Mouse (Mus musculus) kidney, postnatal 0 days (tissue): ENCODE results near the gene Tmcc1. TPM values are rescaled to one million over a fixed set of nuclear protein-coding genes. Genes with fewer than 3 reads are reported as not detected.

Source experiments
- ATAC-seq: fragments of 200-750 bp; cut with Nextera tagmentation; replicated peaks from 2 replicates; pipeline ENCODE4 v1.8.0; 2017; ENCODE audit warnings: low read depth, moderate number of reproducible peaks, moderate TSS enrichment, moderate library complexity; ENCODE audit not compliant: low FRiP score
- DNase-seq: peaks from one replicate; pipeline ENCODE4 v3.0.0-alpha.2; 2016; ENCODE audit warnings: low spot score
- H3K27ac ChIP-seq: fragments of 300-500 bp; sonication (generic); 2 replicates; pipeline ENCODE4 v1.5.1; 2014; ENCODE audit warnings: mild to moderate bottlenecking
- H3K27me3 ChIP-seq: fragments of 300-500 bp; sonication (generic); 2 replicates; pipeline ENCODE4 v1.6.1; 2014; ENCODE audit warnings: low read length, mixed read lengths; ENCODE audit not compliant: insufficient read depth
- H3K36me3 ChIP-seq: fragments of 300-500 bp; sonication (generic); 2 replicates; pipeline ENCODE4 v1.6.1; 2014; ENCODE audit warnings: low read length, mixed read lengths; ENCODE audit not compliant: insufficient read depth
- H3K4me1 ChIP-seq: fragments of 300-500 bp; sonication (generic); replicated peaks from 2 replicates; pipeline ENCODE4 v1.6.1; 2014; ENCODE audit warnings: antibody characterized with exemption, low read length, mixed read lengths; ENCODE audit not compliant: insufficient read depth
- H3K4me2 ChIP-seq: fragments of 300-500 bp; sonication (generic); 2 replicates; pipeline ENCODE4 v1.6.1; 2014; ENCODE audit warnings: mild to moderate bottlenecking, low read length, moderate library complexity, mixed read lengths
- H3K4me3 ChIP-seq: fragments of 300-500 bp; sonication (generic); replicated peaks from 2 replicates; pipeline ENCODE4 v1.5.1; 2014; ENCODE audit warnings: low read depth, low read length
- H3K9ac ChIP-seq: fragments of 300-500 bp; sonication (generic); 2 replicates; pipeline ENCODE4 v1.6.1; 2014; ENCODE audit warnings: low read depth, low read length
- H3K9me3 ChIP-seq: fragments of 300-500 bp; sonication (generic); replicated peaks from 2 replicates; pipeline ENCODE4 v1.6.1; 2016; ENCODE audit warnings: low read length, inconsistent platforms, mixed read lengths
- CTCF ChIP-seq: IDR thresholded peaks from 2 replicates; pipeline ENCODE4 v1.5.1; 2016; ENCODE audit warnings: antibody characterized with exemption, low read depth, mild to moderate bottlenecking, moderate library complexity
- WGBS: fragments of 180-500 bp; shearing (Covaris S2); extraction: QIAGEN DNeasy Blood & Tissue Kit; methylation state at CpG from one replicate; pipeline ENCODE4 v1.1.7; 2014; 5-methylcytosine and 5-hydroxymethylcytosine counted together
- polyA plus RNA-seq: library from polyadenylated mRNA; unstranded; fragments of >200 nt; fragmentation: Nextera tagmentation; extraction: Ambion mirVana; gene quantifications from 2 replicates; pipeline ENCODE4 v1.2.1, GENCODE M21; 2015

The Tmcc1 gene
- polyA plus RNA-seq, 1 experiment from 2014 or later: 6.9 TPM

DNA sequence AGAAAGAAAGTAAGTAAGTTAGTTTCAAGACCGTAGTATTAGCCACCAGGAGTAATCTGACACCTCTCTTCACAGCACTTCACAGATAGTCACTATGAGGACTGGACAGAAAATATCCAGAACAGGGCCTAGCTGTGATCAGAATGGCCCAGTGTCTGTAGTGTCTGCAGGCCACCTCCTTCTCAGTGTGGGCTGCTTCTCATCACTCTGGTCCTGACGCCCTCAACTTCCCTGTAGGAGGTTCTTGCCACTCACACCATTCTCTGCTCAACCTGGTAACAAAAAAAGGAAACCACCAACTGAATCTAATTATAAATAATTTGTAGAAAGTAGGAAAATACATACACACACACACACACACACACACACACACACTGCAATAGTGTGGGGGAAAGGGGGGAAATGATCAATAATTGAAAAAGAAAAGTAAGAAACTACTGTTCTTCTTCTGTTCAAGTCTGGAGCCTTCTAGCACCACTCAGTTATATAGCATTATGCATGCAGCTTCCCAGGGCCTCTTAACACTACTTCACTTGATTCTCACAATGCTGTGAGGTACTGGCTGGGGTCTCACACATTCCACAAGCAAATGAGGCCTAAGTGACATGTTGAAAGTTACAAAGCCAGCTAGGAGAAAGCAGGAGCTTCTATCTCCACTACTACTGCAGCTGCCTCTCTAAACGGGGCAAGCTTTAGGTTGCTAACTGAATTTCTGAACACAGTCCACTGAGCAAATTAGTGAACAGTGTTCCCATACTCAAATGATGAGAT lies 38.2 kb downstream of the Tmcc1 start:
- H3K4me3 ChIP-seq: no peak overlapping the region
- DNase-seq (no peak), ATAC-seq (no peak)
- TF ChIP-seq CTCF: no peak
- no peaks in the 10 kb centered on the region for H3K4me1 ChIP-seq
- H3K36me3 ChIP-seq: no peaks in the 10 kb centered on the region
- H3K27me3 ChIP-seq: no peaks in the 10 kb centered on the region
- H3K9me3 ChIP-seq: no peaks in the 10 kb centered on the region
- H3K27ac ChIP-seq: no peak overlapping the region
- no peak overlapping the region for H3K9ac ChIP-seq
- WGBS: 33% methylated on average over 3 of the region's 3 CpGs
- H3K4me2 ChIP-seq: no peak overlapping the region

DNA sequence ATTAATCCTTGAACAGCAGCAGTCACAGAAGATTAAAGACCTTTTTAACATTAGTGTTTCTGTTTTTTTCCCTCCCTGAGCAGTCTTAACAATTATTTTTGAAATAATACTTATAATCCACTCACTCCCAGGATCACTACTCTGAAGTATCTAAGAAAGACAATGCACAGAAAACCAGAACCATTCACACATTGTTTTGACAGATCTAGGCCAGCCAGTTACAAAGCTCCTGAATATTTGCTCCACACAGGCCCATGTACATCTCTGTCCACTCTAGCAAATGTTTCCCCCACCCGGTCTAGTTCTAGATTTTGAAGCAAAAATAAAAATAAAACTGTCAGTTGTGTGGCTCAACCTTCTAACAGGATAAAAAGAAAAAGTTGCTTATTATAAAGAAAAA lies 45.9 kb downstream of the Tmcc1 start:
- no peak for TF ChIP-seq CTCF
- WGBS: 67% methylated on average over 1 of the region's 1 CpGs
- no peaks in the 10 kb centered on the region for H3K9me3 ChIP-seq

DNA sequence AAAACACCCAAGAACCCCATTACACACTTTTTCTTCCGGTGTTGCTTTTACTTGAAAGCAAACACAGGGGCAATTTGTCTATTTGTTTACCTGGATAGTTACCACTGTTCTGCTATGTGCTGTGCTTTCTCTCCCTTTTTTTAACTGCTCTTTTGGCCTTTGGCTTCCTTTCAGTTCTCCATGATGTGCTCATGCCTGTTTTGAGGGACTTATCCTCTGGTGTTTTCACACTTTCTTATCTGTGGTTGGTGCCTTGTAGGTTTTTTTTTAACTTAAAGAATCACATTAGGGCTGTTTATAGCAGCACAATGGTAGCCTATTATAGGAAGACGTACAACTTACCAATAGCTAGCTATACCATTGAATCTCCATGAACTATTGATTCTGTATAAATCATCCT lies 51.6 kb downstream of the Tmcc1 start:
- H3K4me2 ChIP-seq: no peak overlapping the region
- DNase-seq (no peak), ATAC-seq (no peak)
- no peak overlapping the region for H3K4me3 ChIP-seq
- no peak overlapping the region for H3K9ac ChIP-seq
- whole genome bisulfite sequencing: 82% methylated on average over 2 of the region's 2 CpGs
- TF ChIP-seq CTCF: no peak
- H3K4me1 ChIP-seq: no peaks in the 10 kb centered on the region
- no peaks in the 10 kb centered on the region for H3K36me3 ChIP-seq
- no peaks in the 10 kb centered on the region for H3K9me3 ChIP-seq
- no peak overlapping the region for H3K27ac ChIP-seq
- no peaks in the 10 kb centered on the region for H3K27me3 ChIP-seq

More for the DNA sequence above, 45.9 kb downstream of the Tmcc1 start:
- Histone ChIP-seq H3K4me3 (no peak overlapping the region), H3K9ac (no peak overlapping the region), H3K36me3 (no peaks in the 10 kb centered on the region), H3K4me1 (no peaks in the 10 kb centered on the region), H3K27ac (no peak overlapping the region), H3K4me2 (no peak overlapping the region), H3K27me3 (no peaks in the 10 kb centered on the region)
- no peak for DNase-seq
- no peak for ATAC-seq

DNA sequence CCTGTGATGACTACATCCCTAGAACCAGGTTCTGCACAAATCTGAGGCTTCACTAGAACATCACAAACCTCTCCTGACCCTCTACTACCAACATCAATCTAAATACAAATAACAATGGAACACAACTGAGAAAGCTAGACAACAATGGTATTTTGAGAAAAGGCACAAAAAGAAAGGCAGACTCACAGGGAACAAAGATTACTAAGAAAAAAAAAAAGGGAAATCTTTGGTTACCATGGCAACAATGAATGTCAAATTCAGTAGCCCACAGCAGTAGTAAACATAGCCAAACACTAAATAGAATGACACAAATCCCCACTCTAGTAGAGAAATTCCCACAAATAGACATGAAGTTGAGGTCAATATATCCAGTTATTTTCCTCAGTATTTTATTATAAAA lies 52.5 kb downstream of the Tmcc1 start:
- no peaks in the 10 kb centered on the region for H3K27me3 ChIP-seq
- H3K4me3 ChIP-seq: no peak overlapping the region
- H3K27ac ChIP-seq: no peak overlapping the region
- no peak overlapping the region for H3K4me2 ChIP-seq
- ATAC-seq (no peak), DNase-seq (no peak)
- no peaks in the 10 kb centered on the region for H3K36me3 ChIP-seq
- H3K9ac ChIP-seq: no peak overlapping the region
- H3K9me3 ChIP-seq: no peaks in the 10 kb centered on the region
- TF ChIP-seq CTCF: no peak
- no peaks in the 10 kb centered on the region for H3K4me1 ChIP-seq

DNA sequence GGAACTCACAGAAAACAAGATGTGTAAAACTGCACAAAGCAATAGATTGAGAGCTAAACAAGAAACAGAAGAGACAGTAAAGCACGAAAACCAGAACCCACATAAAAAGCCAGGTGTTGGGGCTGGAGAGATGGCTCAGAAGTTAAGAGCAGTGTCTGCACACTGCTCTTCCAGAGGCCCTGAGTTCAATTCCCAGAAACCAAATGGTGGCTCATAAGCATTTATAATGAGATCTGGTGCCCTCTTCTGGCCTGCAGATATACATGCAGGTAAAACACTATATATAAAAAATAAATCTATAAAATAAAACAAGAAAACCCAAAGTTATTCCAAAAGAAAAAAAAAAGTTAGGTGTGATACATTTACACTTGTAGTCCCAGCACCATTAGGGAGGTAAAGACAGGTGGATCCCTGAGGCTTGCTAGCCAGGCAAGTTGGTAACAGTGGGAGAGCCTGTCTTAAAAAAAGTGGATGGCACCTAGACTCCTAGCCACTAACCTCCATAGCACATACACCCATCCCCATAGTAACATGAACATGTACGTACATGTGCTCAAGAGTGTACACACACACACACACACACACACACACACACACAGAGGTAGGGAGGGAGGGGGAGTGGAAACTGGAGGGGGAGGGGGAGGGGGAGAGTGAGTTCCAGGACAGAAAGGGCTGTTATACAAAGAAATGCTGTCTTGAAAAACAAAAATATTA lies 54.0 kb downstream of the Tmcc1 start:
- Histone ChIP-seq H3K36me3 (no peaks in the 10 kb centered on the region), H3K27ac (no peak overlapping the region), H3K9ac (no peak overlapping the region), H3K4me1 (no peaks in the 10 kb centered on the region), H3K4me2 (no peak overlapping the region), H3K27me3 (no peaks in the 10 kb centered on the region), H3K4me3 (no peak overlapping the region), H3K9me3 (no peaks in the 10 kb centered on the region)
- TF ChIP-seq CTCF: peak; percentile 63
- peak; percentile 24 for DNase-seq
- no peak for ATAC-seq
- WGBS: 52% methylated on average over 2 of the region's 2 CpGs

DNA sequence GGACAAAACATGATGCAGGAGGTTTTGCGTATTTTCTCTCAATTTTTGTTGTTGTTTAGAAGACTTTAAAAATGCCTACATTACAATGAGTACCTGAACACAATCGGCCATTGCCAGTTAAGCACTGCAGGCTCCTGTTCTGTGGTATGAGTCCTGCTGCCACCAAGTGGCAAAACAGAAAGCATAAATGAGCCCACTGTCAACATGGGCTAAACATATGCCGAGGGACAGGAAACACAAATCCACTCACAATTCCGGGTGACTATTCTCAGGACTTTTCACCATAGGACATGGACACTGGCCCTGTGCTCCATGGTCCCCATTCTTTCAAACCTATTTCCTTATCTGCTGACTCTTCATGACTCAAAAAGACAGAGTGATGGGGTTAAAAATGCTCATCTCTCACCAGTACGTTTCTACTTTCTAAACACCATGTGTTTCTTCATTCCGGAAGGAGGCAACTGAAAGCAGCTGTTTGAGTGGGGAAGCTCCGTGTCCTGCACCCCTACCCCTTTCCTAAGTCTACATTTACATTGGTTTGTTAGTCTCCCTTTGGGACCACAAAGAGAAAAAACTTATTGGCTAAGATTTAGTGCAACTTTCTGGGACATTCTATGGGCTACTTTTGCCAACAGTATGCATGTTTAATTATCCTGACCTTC lies 57.2 kb downstream of the Tmcc1 start:
- TF ChIP-seq CTCF: peak; percentile 69
- WGBS: 48% methylated on average over 7 of the region's 7 CpGs
- peak; percentile 47 for DNase-seq
- Histone ChIP-seq H3K4me3 (no peak overlapping the region), H3K36me3 (0 out of 2 replicates have a peak, but pooled peaks cover 4% of the 10 kb centered on the region), H3K9ac (no peak overlapping the region), H3K9me3 (no peaks in the 10 kb centered on the region), H3K4me2 (no peak overlapping the region), H3K27me3 (no peaks in the 10 kb centered on the region), H3K4me1 (no peaks in the 10 kb centered on the region), H3K27ac (peak overlapping the region; percentile 25; the same call in 1 of the 2 replicates)
- ATAC-seq: no peak
